Mouse (Mus musculus) thymus, postnatal 25 days (tissue): Measurements from ENCODE around the gene Dydc2.

Experiments
- DNase-seq: peaks from one replicate; pipeline ENCODE4 v3.0.0; 2022

Dydc2 gene

DNA sequence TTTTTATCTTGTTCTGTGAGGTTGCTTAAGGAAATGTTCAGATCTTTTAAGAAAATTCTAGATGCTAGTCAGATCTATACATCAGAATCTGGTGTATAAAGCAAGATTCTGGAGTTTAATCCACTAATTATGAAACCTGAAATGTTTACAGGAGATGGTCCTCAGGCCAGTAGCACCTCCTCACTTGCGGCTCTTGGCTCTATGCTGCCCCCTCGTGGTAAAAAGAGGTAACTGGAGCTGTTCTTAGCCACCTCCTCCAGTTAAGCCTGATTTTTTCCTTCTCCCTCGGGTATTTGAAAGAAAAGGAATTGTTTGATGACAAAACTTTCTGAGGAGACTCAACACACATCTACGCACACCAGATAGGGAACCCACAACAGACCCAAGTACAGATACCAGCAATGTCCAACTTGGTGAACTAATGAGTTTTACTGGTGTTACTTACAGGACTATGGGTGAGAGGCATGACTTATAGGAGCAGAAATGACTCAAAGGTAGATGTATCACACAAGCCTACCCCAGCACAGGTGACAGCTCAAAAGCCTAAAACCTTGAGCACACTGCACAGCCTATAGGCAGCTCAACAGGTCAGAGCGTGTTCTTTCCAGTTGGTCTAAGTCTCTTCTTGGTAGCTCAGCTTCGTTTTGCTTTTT is 33.7 kb downstream of the Dydc2 start:
- peak; percentile 57 for DNase-seq

DNA sequence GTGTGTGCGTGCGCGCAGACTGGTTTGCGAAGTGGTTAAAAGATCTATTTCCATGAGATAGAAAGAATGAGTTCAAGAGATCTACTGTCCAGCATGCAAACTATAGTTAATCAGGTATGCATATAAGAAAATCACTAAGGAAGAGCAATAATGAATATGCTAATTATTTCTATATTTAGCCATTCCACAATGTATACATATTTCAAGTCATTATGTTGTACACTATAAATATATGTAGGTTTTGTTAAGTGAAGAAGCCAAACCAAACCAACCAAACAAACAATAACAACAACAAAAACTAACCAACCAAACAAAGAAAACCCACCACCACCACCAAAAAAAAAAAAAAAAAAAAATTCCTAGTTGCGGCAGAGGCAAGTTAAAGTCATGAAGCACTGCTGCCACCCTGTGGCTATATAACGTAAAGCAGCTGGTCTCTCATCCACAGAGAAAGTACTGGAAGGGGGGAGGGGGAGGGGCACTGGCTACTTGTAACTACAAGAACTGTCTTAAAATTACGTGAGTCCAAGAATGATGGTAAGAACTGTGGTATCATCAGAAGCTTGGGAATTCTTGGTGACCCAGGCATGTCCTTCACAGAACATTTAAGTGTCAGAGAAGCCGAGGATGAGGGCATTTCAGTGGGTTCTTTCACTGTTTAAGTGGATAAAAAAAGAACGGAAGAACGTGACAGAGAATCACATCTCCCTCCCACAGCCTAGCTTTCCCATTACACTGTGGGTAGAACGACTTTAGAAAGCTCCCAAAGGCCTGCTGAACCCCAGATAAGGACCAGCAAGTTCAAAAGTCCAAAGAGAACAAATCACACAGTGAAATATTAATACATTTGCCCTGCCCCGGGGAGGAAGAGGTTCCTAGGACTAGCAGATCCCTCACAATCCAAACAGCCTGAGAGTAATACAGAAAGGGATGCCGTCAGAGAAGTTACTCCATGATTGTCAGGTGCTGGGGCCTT is 35.6 kb downstream of the Dydc2 start:
- peak; percentile 71 for DNase-seq

DNA sequence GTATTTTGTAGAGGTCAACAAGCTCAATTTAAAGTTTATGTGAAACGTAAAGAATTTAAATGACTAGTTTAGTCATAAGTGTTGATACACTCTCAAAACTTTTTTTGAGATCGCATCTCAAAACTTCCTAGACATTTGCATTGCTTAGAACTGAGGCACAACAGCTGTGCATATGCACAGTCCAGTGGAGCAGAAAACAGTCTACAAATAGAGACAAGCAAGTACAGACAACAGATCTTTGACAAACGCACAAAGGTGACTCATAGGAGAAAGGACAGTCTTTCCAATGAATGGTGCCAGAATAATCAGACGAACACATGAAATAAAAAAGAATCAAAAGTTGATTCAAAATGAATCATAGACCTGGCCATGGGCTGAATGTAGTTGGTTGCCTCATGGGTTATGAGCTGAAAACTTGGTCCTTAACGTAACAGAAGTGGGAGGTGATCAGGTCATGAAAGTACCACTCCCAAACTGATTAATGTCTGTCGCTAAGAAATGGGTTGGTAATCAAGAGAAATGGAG is 38.0 kb downstream of the Dydc2 start:
- no peak for DNase-seq

DNA sequence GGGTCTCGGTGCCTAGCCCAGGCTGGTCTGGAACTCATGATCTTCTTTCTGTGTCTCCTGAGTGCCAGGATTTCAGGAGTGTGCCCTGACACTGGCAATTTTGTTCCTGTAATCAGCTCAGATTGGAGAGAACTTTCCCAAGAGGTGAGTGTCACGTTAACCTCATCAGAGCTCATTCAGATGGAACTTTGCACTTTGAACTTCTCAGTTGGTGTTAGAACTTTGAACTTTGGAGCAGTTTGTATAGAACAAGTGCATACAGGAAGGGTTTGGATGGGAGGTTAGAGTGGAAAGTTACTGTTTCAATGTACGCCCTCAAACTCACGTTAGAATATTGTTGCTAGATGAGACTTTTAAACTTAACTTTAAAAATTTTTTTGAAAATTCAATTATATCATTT is 39.7 kb downstream of the Dydc2 start:
- DNase-seq: no peak

DNA sequence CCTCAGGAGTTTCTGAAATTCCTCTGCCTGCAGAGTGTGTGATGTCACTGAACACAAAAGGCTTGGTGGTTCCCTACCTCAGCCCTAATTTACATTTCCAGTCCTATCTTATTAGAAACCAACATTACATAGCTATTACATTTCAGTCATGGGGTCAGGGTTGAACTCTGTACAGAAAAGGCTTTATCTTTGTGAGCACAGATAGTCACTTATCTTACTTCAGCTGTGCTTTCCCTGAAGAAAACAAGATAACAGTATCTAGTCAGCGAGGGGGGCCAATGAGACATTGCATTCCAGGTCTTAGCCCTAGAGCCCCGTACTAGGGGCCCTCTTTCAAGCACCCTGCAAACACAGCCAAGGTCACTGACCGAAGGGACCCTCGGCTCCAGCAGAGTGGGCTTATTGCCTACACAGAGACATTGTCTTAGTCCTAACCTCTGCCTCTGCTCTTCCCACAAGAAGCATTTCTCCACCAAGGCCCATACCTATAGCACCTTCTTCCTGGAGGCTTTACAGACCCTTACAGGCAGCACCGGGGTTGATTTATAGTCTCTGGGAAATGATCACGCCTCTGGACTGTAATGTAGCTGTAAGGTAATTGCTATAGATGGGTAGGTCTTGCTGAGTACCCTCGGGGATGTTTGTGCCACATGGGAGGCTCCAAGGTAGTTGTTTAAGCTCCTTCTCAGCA is 43.3 kb downstream of the Dydc2 start:
- DNase-seq: no peak

DNA sequence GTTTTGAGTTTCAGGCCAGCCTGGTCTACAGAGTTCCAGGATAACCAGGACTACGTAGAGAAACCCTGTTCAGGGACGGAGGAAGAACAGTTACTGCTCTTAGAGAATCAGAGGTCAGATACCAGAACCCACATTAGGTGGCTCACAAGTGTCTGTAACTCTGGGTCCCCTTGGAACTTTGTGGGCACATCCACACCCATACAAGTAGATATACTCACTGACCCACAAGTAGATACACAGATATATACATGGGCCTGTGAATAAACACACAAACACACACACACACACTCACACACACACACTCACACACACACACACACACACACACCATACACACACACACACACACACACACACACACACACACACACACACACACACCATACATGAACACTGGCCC is 43.9 kb downstream of the Dydc2 start:
- no peak for DNase-seq

DNA sequence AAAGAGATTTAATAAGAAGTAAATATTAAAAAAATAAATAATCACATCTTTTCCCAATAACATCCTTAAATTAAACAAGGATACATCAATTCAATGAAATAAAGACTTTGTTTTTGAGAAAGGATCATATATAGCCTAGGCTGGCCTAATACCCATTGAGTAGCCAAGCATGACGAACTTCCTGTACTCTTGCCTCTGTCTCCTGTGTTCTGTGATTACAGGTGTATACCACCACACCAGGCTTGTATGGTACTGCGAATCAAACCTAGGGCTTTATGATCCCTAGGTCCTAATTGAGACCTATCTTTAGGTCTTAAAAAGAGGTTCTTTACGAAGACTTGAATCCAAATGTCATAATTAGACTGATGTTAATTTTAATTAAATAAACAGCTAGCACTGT is 47.8 kb downstream of the Dydc2 start:
- no peak for DNase-seq

DNA sequence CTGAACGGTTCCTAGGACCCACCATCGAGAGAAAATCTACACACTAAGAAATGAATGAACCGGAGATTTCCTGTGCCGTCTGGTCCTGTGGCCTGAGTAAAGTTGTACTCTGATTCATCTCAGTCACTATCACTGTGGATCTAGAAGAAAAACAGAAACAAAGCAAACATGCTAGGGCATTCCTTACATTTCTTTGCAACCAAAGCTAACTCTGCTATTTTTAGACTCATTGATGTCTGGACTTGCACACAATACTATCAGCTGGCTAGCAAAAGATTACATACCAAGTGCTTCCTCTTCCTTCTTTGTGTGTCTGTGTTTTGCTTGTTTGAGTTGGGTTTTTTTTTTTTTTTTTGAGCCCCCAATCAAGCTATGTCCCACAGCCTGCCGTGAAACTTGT is 51.5 kb downstream of the Dydc2 start:
- no peak for DNase-seq

DNA sequence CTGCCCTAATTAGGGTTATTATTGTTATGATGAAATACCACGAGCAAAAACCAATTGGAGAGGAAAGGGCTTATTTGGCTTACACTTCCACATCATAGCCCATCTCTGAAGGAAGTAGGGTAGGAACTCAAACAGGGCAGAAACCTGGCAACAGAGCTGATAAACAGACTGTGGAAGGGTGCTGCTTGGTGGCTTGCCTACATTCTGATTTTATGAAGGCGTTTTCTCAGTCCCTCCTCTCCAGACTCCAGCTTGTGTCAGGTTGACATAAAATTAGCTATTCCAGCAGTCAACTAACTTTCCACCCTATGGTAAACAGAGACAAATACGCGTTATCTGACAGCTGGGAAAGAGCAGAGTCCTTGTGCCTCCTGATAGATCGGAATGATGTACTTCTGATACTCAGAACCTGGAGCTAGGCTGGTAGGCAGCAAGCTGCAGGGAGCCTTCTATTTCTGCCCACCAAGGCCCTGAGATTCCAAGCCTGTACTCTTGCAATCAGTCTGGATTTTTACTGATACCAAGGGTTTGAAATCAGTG is 54.2 kb downstream of the Dydc2 start:
- no peak for DNase-seq

DNA sequence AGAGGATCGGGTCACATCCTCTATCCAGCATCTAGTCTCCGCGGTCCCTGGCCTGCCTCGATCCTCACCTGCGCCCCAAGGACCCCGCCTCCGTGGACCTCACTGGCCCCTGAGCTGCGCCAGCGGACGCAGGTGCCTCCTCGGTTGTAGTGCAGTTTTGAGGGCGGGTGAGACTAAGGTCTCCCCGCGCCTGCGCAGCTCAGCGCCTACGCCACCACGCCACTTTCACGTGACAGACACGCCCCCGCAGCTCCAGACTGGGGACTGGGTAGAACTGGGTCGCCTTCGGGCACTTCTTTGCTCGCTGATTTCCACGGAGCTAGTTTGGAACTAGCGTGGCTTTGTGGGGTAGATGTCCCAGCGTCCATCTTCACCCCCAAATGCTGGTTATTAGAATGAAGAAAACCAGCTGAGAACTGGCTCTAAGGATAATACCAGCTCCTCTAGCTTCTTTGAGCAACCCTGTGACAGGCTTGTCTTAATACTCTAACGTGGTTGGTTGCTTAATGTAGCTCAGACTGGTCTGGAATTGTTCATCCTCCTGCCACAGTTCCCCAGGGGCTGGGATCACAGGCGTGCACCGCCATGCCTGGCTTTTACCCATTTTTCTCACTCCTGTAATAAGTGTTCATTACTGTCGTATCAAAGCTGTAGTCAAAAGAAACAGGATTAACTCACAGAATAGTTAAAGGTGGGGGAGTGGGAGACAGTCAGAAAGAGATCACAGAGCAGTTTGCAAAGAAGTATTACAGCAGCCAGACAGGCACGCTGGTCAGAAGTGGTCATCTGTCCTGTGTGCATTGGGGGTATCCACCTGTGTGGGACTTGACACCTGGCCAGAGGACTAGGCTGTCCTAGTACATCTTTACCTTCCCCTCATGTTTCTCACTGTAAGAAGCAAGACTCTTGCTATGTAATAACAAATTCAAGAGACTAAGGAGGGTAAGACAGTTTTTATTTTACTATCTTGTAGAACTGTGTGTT is 55.1 kb downstream of the Dydc2 start, which contains the start of gene Fam213a:
Fam213a (minus strand) TSS at position 159 of the 984 bp plus-strand sequence.
- DNase-seq: peak; percentile 88

DNA sequence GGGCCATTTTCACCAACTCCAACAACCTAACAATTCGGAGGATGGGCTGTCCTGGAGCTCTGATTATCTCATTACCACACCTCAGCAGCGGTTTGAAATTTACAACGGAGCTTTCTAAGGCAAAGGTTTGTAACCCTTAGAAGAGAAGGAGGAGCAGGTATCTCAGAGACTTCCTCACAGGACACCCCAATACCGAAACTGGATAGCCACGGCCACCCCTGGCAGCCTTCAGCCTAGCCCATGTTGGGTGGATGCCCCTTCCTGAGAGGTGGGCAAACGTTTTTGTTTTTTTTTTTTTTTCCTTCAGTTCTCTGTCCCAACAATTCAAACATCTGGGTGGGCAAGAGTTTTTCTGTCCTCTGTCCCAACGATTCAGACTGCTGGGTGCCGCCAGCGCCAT is 55.9 kb downstream of the Dydc2 start:
- DNase-seq: no peak

DNA sequence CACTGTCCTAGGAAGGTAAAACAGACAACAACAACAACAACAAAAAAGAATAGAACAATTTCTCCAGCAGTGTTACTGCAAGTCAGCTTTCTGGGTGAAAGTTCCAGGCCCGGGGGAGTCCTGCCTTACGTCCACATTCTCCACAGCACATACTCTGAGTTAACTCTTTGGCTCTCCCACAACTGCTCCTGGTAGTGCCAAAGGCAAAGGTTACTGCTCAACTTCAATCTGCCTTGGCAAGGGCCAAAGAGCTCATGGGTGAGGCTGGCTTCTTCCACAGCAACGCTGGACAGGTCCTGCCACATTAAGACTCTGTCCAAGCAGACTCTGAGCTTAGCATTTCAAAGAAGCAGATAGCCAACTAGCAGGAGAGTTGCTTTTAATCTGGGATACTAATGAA is 57.1 kb downstream of the Dydc2 start:
- DNase-seq: no peak

DNA sequence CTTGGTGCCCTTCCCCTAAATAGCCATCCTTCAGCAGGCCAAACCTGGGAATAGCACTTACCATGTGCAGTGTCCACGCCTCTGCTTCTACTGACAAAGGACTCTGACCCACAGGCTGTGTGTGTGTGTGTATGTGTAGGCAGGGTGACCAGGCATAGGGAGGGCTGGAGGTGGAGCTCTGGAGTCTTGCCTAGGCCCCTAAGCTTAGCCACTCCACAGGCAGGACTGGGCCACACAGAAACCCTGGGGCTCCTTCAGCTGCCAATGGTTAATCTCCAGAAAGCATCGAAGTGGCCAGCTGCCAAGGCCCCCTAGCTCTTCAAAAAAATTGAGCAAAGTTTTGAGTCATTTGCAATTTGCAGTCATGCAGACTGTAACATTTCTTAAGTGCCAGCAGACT is 60.9 kb downstream of the Dydc2 start:
- no peak for DNase-seq

DNA sequence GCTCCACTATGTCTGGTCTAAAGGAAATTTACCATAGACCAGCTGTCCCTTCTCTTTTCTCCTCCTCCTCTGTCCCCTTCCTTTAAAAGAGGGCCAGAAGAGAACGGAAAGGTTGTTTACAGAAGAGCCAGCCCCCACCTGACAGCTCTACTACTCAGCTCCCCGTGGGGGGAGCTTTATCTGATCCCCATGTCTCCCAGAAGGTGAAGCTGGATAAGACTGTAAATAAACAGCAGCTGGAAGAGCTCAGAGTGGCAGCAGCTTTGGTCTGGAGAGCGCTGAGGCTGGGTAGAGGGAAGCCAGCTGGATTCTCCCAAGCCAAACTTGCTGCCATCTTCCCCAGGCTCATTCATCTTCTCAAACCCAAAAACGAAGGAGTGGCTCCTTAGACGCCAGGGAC is 61.4 kb downstream of the Dydc2 start:
- no peak for DNase-seq

DNA sequence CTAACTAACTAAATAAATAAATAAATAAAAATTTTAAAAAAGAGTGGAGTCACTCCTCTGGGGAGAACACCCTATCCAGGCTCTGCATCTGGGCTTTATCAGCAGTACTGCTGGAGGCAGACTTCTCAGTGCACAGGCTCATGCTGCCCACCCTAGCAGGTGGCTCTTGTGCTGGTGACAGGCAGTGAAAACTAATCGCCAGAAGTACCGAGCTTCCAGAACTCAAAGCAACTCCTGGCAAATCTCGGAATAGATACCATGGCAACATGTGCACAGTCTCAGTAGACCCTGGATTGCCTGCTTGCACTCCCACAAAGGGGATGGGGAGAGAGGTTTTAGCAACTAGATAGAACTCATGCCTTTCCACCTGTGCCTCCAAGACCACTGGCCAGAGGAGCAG is 62.1 kb downstream of the Dydc2 start:
- DNase-seq: no peak

DNA sequence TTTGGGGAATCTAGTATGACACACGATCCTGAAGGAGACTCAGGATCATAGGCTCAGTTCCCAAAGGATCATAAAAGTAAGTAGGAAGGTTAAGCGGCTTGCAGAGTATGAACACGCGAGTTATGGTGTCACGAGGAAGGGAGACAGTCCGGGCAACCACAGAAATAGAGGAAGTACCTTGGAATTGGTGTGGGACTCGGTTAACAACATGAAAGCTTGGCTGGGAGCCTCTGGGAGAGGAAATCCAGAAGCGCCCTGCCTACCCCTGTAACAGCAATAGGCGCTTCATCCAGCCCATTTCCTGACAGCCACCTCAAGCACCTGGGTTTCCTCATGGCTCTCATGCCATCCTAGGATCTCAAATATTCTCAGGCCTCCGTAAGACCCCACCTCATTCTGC is 62.7 kb downstream of the Dydc2 start:
- DNase-seq: no peak

DNA sequence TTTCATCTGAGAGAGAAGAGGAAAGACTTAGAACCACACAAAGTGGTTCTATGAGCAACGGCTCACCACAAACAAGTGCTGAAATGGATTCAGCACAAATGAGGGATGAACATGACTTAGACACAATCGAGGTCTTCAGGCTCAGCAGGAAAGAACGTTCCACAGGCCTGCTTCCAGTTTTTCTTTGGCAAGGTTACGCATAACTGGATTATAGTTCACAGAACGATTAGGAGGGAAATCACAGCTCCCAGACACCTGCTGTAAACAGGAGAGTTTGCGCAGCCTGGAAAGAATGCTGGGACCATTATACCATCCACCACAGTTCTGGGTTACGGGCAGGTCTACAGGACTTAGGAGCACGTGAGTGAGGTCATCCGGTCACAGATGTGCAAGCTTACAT is 63.3 kb downstream of the Dydc2 start:
- DNase-seq: no peak

DNA sequence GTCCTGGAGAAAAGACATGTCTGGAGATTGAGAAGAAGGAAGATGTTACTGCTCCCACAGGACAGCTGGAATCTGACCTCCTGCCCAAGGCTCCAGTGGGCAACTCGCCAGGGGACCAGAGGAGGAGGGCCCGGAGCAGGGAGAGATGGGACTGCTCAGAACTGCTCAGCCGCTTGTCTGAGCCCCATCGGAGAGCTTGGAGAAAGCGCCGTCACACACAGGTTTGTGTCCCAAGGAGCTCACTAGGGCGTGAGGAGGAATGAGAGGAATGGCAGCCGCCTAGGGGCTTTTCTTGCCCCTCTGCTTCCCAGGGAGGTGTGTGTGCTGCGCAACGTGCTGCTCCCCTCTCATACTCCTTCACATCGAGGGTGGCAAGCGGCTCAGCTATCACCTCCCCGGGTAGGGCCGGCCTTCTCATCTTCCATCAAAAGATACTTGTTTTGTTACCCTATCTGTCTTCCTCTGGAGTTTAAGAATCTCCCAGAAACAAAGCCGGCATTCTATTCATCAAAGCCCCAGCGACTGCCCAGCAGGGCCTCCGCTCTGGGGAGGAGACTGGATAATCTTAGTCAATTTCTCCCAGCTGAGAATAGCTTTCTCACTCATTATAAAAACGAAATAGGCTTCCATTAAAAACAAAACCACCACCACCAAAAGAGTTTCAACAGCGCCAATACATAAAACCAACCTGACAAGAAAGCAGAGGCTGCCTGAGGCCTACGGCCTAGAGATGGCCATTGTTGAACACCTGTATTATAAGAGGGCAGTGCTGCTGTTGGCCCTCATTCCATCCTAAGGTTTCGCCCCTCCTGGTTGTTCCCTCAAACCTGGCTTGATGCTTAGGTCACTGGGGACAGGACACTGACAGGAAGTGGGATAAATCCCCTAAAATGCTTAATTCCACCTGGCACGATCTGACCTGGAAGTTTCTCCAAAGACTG is 64.5 kb downstream of the Dydc2 start:
- no peak for DNase-seq

DNA sequence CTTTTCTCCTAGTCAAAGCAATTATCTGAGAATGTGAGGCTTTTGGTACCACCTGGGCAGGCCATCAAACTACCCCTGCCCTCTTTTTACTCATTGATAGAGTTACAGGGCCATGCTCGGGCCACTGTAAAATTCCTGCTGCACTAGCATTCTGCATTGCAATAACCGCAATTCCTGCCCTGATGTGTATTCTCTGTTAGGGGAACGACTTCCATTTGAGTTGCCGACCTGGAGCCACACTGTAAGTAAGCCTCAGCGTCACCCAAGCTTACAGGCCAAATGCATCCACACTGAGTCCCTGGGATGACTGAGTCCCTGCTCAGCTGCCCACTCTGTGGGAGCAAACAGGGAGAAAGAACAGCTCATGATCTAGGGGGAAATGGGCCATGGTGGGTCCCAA is 67.4 kb downstream of the Dydc2 start:
- DNase-seq: no peak

DNA sequence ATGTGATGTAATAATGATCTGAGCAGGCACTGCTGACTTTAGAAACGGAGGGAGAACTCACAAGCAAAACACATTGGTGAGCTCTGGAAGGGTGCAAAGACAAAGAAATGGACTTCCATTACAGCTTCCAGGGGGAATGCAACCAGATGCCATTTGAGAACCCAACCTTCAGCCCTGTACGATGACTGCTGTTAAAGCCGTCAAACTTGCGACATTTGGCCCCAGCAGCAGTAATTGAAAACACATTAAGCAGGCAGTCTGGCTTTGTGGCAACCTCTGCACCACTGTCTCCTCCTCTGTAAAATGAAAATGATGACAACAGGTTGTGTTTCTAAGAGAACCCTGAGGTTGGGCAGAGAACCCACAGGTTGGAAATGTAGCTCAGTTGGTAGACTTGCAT is 68.2 kb downstream of the Dydc2 start:
- no peak for DNase-seq
